Mouse (Mus musculus) urinary bladder, postnatal 25 days (tissue): ENCODE measurements around the gene Rab37.

Source experiments
- DNase-seq: peaks from one replicate; pipeline ENCODE4 v3.0.0; 2022; ENCODE audit warnings: low spot score

The Rab37 gene

DNA sequence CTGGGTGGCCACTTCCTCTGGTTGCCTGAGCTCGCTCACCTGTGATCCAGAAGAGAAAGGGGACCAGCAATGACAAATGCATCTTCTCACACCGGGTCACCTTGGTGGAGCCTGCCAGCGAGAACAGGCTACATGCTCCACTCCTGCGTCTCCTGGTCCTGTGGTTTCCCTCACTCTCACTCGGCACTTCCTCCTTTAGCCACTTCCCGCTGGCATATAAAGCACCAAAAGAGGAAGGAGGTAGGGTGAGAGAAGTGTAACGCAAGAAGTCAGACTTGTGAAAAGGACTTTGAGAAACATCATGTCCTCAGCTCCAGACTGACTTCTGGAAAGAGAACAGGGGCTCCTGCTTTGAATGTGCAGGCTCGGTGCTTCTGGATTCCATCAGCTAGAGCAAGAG lies 42.6 kb downstream of the Rab37 start, which contains the start of gene Cd300lf:
Cd300lf (minus strand) TSS at position 193 of the 400 bp plus-strand sequence.
- DNase-seq = no peak

DNA sequence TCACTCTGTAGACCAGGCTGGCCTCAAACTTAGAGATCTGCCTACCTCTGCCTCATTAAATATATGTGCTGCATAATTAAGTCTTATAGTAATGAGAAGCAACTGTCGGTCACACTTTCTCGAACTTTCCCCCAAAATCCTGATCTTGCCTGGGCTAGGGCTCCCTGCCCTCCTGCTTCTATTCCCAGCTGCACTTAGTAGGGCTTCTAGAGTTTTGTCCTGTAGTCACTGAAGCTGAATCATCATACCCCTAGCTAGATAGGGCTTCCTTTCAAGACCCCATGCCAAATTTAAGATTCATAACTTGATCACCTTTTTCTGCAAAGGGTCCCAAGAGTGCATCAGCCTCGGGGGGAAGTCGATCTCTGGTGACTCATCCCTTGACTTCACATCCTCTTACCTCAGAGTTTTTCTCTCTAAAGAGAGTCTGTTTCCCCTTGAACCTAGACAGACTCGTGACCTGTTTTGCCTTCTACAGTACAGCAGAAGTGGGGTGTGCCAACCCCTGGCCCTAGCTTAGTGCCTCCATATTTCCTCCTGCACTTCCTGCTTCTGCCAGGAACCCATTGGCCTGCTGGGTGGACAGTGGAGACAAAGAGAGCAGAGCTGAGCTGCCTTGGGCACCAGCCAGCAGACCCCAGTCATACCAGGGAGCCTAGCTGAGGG lies 47.5 kb downstream of the Rab37 start:
- no peak for DNase-seq

DNA sequence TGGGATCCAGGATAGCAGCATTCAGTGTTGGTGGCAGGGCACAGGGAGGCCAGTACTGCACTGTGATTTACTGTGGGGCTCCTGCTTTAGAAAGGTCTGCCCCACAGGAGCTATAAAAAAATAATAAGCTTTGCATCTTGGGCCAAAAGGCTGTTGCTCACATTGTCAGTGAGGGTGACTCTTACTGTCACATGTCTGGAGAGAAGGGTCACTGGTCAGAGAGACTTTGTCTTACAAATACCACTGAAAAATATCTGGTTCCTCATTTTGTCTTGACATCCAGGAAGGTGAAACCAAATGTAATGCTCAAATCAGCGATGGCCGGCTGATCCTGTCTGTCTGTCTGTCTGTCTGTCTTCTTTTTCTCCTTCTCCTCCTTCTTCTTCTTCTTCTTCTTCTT lies 50.7 kb downstream of the Rab37 start:
- DNase-seq = no peak

DNA sequence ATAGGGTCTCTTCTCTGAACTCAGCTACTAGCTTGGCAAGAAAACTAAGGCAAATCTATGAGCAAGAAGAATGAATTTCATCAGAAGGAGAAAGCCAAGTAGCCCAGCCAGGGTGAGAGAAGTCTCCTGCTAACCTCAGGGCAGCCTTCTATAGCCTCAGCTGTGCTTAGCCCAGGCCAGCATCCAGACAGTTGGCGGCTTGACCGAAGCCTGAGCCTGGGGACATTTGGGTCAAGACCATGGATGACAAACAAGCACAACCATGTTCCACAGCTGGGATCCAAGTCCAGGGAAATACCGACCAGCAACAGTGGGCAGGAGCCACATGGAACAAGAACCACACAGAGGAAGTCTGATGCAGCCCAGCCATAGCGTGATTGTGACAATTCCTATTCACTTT lies 56.6 kb downstream of the Rab37 start:
- DNase-seq = no peak

DNA sequence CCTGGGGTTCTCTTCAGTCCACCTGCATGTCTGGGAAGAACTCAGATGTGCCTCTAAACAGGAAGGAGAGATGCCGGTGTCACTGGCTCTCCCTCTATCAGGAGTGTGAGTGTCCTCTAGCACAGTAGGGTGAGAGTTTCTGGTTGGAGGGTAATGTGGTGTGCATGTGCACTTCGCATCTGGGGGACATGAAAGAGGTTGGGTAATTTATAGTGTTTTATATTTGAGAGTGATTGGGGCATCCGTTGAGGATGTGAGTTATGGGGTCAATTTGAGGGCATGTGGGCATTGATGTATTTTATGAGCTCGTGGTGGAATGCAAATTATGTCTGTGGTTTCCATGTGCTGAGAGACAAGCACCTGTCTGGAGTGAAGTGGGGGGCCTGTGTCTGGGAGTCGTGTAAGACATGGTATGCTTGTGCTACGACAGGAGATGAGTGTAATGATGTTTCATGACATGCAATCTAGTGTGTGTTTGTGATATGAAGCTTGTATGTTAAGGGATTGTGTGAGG lies 59.6 kb downstream of the Rab37 start:
- DNase-seq = no peak

DNA sequence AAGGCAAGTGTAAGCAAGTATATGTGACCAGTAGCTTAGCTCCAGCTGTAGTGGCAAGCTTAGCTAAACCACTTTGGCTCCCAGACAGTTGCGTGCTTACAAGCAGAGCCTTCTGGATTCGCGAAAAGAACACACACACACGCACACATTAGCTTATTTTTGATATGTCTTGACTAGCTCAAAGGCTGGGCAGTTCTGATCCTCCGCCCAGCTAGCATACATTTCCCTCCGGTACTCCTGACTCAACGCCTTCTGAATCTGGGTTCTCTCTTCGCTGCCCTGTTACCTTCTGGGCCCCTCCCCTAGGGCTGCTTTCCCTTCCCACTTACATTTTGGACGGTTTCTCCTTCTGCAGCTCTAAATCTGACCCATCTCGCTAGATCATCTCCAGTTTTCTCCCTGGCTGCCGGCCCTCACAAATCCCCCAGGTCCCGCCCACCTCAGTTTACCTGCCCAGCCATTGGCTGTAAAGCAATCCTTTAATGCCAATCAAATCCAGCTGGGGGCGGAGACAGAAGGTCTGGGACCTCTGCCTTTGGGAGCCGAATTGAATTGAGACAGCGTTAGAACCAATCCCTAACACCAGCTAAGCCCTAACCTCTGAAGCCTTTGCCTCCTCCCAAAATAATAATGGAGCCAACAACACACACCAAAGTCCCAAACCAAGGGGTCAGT lies 60.7 kb downstream of the Rab37 start:
- peak; percentile 55 for DNase-seq

DNA sequence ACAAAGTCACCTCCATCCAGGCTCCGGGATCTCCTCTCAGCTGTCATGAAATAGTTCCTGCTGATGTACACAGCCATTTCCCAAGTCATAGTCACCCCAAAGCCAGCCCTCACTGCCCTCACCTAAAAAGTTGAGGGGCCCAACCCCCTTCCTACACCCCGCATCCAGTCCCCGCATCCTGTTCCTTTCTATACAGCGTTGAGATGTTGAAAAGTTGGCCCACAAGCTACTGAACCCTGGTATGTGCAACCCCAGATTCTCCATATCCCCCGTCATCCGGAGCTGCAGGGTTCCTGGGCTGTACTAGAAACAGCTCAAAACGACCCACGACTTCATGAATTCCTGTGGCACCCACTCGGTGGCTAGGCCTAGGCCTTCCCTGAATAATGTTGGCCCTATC lies 61.9 kb downstream of the Rab37 start:
- DNase-seq = no peak

DNA sequence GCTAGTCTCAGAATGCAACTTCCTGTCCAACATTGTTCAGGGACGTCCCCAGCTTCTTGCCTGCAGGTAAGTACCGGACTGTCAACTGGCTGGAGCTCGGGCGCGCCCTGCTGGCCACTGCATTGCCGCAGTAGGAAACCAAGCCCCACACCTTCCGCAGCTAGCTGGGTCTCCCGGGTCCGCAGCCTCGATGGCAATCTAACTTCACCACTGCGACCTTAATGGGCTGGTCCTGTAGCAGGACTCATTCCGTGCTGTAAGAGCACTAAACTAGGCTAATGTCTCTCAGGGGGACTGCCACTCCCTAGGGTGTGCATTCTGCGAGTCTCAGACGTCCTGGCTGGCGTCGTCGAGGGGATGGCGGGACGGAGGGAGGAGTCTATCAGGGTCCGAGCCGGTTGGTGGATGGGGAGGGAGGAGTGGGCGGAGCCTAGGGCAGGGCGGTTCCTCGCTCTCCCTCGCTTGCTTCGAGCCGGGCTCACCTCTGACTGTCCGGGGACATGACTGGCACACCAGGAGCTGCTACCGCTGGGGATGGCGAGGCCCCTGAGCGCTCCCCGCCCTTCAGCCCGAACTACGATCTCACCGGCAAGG lies 62.6 kb downstream of the Rab37 start:
- peak; percentile 68 for DNase-seq

DNA sequence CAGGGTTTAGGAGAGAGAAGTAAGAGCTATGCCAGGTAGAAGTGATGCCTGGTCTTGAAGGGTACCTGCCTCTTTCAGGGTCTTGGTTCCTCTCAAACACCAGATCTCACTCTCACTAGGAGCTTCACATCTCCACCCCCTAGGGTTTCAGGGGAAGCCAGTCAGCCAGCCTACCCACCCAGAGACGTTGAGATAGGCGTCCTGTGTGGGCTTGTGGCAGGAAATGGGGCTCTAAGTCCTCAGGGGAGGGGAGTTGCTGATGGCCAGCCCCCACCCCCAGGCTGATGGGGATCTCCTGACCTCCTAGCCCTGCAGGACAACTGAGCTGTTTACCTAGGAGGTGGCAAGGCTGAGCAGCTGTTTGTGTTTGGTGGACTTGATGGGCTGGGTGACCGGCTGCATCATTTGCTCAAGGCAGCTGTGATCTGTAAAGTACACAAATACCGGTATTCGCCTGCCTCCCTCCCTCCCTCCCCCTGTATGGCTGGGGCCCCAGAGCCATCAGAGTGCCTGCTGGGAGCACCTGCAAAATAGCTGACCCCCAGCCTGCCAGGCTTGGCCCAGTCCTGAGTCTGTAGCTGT lies 63.9 kb downstream of the Rab37 start:
- DNase-seq = no peak

DNA sequence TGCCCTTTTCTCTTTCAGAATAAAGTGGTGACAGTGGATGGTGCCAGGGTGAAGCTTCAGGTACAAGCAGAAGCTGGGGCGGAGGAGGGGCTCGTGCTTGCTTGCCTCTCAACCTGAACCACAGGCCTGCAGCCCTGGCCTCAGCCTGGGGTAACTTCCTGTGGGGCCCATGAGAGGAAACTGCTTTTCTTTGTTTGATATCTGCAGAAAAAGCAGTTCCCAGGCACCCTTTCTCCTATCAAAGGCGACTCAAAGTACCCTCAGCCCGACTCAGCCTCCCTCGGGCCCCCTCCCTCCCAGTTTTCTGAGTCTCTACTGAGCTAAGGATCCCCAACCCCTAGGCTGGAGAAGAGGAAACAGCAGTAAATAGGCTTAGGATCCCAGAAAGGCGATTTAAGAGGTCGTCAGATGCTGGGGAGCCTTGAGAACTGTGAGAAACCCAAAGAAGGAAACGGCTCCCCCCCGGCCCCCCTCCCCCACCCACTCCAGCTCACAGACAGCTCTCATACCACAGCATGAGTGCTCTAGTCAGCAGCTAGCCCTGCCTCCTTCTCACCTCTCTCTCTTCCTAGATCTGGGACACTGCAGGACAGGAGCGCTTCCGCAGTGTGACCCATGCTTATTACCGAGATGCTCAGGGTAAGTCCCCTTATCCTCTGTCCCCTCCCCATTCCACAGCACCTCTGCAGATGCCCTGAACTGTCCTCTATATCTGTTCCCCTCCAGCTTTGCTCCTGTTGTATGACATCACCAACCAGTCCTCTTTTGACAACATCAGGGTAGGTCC lies 66.9 kb downstream of the Rab37 start:
- no peak for DNase-seq

DNA sequence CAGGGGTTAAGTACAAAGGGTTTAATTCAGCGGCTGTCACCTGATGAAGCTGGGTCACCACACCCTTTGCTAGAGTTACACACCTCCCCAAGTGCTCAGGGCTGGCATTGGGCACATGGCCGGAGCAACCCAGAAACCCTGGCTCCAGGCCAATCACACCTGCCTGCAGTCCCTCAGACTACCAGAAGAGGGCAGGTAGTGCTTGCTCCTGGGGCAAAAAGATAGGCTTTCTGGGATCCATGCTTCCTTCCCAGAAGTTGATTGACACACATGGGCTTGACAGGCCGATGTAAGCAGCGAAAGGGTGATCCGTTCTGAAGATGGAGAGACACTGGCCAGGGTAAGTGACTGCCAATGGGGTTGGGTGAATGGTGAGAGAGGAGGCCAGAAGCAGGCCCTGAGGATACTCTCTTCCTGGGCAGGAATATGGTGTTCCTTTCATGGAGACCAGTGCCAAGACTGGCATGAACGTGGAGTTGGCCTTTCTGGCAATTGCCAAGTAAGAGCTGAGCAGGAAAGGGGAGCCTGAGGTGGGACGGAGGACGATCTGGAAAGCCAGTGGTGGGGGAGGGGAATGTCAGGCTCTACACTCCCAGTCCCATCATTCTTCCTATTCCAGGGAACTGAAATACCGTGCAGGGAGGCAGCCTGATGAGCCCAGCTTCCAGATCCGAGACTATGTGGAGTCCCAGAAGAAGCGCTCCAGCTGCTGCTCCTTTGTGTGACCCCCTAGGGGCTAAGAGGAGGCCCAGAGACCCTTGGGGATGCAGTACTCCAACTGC lies 69.0 kb downstream of the Rab37 start:
- peak; percentile 86 for DNase-seq

DNA sequence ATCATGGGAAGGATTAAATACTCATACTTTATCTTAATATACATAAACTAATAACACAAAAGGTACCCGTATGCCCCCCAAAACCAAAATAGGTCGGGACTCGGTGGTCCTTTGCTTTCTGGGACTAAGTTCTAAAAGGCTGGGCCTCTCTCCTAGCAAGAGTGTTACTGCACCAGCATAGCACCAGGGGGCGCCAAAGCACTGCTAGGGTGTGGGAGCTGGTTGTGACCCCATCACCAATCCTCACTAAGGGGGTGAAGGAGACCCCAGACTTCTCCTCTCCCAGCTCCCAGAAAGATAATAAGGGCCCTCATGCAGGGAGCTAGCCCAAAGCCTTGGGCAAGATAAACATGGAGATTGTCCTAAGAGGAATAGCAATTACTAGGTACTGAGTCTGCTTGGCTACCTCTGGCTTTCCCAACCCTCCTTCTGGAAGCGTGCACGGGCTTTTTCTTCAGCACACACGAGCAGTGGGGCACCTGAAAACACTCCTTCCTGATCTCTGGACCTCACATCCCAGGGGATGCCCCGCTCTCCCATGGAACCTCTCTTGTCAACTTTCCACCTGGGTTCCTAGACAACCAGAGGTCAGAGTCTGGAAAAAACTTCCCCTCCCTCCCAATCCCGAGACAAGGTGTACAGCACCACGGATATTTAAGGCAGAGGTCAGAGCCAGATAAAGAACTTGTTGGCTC lies 69.8 kb downstream of the Rab37 start:
- peak; percentile 88 for DNase-seq

DNA sequence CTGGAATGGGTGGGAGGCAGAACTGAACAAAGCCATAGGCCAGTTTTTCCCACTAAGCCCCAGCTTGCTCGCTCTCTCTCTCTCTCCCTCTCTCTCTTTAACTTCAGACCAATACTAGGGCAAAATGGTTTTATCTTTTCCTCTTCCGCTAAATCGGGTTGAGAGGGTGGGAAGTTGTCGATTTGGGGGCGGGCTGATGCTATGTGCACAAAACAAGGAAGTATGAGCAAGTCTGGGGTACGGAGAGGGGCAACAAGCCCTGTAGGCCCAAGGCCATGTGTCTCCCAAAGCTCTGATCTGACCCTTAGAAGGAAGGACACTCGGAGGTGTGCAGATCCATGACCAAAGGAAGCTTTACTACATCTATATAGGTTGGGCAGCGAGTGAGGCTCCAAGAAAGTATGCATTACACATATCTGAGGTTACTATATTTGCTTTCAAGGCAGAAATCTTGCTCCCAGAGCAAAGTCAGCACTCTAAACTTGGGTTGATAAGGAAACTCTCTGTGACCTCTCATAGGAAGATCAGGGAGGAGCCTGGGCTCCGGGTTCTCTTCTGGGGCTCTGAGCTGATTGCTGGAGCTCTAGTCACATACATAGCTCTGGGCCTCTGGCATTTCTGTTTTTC lies 70.5 kb downstream of the Rab37 start:
- no peak for DNase-seq

DNA sequence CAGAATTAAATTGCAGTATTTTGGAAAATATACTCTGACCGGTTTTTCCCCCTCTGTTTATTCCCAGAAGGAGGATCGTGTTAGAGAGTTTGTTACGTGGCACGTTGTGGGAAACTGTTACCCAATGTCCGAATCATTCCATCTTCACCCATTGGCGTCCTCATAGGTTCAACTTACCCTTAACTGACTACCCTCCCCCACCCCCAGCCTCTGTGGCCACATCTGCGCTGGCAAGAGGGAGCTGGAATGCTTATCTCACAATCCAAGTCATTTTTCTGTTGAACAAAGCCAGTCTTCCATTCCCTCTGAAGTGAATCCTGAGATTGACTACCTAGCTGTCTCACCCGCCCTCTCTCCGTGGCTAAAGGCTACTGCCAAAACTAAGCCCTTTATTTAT lies 71.0 kb downstream of the Rab37 start:
- no peak for DNase-seq

DNA sequence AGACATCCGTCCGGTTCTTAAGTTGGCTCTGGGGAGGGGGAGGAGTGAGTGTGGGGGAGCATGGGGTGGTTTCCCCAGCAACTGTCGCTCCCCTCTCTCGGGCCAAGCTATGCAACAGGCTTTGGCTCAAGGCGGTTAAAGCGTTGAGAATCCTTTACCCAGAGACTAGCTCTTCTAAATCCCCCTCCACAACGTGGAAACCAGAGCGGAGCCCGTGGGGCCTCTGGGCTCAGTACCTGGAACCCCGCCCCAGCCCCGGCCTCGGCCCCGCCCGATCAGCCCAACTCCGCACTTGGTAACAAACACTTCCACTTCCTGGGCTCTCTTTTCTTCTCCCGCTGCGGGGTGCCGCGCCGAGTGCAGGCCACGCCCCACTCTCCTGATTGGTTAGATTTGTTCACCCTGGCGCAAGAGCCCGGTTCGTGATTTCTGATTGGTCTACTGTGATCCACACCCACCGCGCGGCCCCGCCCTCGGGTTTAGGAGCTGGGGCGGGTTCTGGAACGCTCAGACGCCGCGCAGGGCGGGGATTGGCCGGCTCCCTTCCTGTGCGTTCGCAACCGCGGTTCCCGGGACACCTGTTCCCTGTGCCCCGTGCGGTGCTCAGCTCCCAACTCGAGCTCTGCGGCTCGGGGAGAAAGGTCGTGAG lies 71.7 kb downstream of the Rab37 start, which contains the start of gene Slc9a3r1:
Slc9a3r1 (plus strand) TSS at position 510 of the 649 bp plus-strand sequence.
- peak; percentile 97 for DNase-seq

DNA sequence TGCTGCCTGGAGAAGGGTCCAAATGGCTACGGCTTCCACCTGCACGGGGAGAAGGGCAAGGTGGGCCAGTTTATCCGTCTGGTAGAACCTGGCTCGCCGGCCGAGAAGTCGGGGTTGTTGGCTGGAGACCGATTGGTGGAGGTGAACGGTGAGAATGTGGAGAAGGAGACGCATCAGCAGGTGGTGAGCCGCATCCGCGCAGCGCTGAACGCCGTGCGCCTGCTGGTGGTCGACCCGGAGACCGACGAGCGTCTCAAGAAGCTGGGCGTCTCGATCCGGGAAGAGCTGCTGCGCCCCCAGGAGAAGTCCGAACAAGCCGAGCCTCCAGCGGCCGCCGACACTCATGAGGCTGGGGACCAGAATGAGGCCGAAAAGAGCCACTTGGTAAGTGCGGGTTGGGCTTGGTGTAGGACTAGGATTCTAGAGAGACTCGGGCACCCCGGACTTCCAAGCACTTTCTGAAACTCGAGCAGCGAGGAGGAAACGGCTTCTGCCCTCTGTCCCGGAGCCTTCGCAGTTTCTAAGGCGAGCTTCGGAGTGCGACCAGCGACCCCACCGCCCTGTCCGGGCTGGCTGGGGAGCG lies 72.4 kb downstream of the Rab37 start:
- no peak for DNase-seq

DNA sequence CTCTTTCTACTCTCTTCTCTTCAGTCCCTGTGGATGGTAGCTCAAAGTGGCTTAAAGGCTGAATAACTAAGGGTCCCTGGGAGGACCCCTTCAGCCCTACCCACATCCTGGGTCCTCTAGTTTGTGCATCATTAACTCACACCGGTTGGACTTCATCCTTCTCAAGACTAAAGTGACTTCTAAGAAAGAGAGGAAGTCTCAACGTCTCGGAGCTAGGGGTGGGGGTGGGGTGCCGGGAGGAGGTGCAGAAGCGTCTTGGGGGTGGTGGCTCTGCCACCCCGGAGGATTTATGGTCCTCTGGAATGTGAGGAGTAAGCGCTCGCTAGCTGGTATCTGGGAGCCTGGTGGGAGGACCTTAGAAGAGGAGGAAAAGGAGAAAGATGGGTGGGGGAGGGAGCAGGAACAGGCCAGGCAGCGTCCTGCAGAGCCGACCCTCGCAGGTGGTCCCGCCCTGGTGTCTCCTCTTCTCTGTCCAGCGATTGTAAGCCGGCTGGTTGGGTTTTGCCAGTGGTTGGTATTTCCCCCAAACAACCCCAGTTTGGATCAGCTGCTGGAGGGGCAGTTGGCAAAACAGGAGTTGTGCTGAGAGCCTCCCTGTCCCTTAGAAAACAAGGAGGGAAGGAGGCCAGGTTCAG lies 73.2 kb downstream of the Rab37 start:
- no peak for DNase-seq

DNA sequence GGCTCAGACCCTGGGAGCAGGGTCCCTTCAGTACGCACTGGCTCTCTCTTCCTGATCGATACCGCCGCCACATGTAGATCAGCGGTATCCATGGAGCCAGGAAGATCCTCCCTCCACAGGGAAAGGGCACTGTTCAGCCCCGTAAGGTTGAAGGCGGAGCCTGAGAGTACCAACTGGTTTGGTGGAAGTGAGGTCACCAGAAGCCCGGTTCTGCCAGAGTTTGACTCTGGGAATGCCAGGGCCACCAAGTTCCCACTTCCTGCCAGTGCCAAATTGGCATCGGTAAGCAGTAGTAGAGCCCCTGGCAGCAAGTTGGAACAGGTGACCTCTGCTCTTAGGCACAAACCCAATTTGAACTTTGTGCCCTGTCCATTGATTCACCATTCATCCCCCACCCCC lies 73.7 kb downstream of the Rab37 start:
- DNase-seq = no peak

DNA sequence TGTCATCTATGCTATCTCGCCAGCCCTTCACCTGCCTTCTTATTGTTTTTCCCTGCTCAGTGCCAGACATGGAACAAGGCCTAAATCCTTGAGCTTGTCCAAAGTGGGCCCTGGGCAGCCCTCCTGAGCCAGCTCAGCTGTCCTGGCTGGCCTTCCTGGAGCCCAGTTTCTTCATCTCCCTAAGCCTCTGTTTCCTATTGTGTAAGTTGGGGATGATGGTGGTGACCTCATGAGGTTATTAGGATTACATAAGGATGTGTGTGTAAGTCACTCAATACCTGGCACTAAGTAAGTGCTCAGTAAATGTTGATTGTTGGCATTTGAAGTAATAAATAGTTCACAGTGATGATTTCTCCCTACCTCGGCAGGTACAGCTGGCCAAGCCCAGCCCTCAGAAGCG lies 75.5 kb downstream of the Rab37 start:
- DNase-seq = no peak
